Mouse (Mus musculus) spleen, adult 2 months (tissue): Measurements from ENCODE around the gene Zfand2a. TPM values are rescaled to one million over a fixed set of nuclear protein-coding genes. Genes with fewer than 3 reads are reported as not detected.

Experiments used
- DNase-seq, 2 experiments: peaks; one replicate each; pipeline versions ENCODE4 v3.0.0 to v3.0.0-alpha.2; 2012 to 2021; ENCODE audit warnings: low spot score in 2 of 2, low read depth in 1 of 2
- H3K27ac ChIP-seq: fragments of 200-500 bp; 2 replicates; pipeline ENCODE4 v1.5.1; 2012; ENCODE audit warnings: low read length, inconsistent platforms; ENCODE audit not compliant: insufficient read depth
- H3K27me3 ChIP-seq: fragments of 200-500 bp; 2 replicates; pipeline ENCODE4 v1.6.1; 2012; ENCODE audit warnings: mild to moderate bottlenecking, moderate library complexity, low read length, inconsistent platforms; ENCODE audit not compliant: control insufficient read depth, insufficient read depth
- H3K36me3 ChIP-seq: fragments of 200-500 bp; 2 replicates; pipeline ENCODE4 v1.6.1; 2012; ENCODE audit warnings: mild to moderate bottlenecking, low read length, inconsistent platforms; ENCODE audit not compliant: control insufficient read depth, insufficient read depth
- H3K4me1 ChIP-seq: fragments of 200-500 bp; 2 replicates; pipeline ENCODE4 v1.6.1; 2011; ENCODE audit warnings: inconsistent platforms; ENCODE audit not compliant: control insufficient read depth, insufficient read depth, insufficient read length
- H3K4me3 ChIP-seq: fragments of 200-500 bp; 2 replicates; pipeline ENCODE4 v1.5.1; 2011; ENCODE audit warnings: mild to moderate bottlenecking, inconsistent platforms; ENCODE audit not compliant: insufficient read depth, insufficient read length; ENCODE audit errors: extremely low read depth
- CTCF ChIP-seq: fragments of 200-500 bp; IDR thresholded peaks from 2 replicates; pipeline ENCODE4 v1.5.1; 2011; ENCODE audit warnings: mild to moderate bottlenecking, inconsistent platforms; ENCODE audit not compliant: insufficient read depth, insufficient read length, insufficient replicate concordance; ENCODE audit errors: extremely low read depth
- POLR2A ChIP-seq: fragments of 200-500 bp; IDR thresholded peaks from 2 replicates; pipeline ENCODE4 v1.6.1; 2011; ENCODE audit warnings: low read depth, low read length, inconsistent platforms
- WGBS: fragments of 180-500 bp; shearing (Covaris S2); methylation state at CpG from one replicate; pipeline ENCODE4 v1.1.7; 2018; 5-methylcytosine and 5-hydroxymethylcytosine counted together
- polyA plus RNA-seq: library from polyadenylated mRNA; depleted of rRNA; stranded (reverse); fragments of >200 nt; gene quantifications from 2 replicates; pipeline ENCODE4 v1.2.3, GENCODE M21; 2012

Gene Zfand2a
- polyA plus RNA-seq, 1 experiment = 7.5 TPM

- H3K27ac ChIP-seq = no peak overlapping the region
- no peak overlapping the region for H3K4me3 ChIP-seq
- H3K36me3 ChIP-seq = no peaks in the 10 kb centered on the region
- H3K27me3 ChIP-seq = no peaks in the 10 kb centered on the region
- DNase-seq = no peak
- H3K4me1 ChIP-seq = no peaks in the 10 kb centered on the region
- WGBS = 96% methylated on average over 12 of the region's 12 CpGs
- TF ChIP-seq POLR2A (no peak), CTCF (no peak)
Measured at GRCm38 (mm10) chr5:139442428-139442827, 41.9 kb downstream of the Zfand2a start.

- no peaks in the 10 kb centered on the region for H3K36me3 ChIP-seq
- TF ChIP-seq CTCF = no peak
- TF ChIP-seq POLR2A = no peak
- no peaks in the 10 kb centered on the region for H3K27me3 ChIP-seq
- H3K4me3 ChIP-seq = no peak overlapping the region
- H3K27ac ChIP-seq = no peak overlapping the region
- DNase-seq = no peak
- 90% methylated on average over 2 of the region's 2 CpGs for WGBS
- H3K4me1 ChIP-seq = no peaks in the 10 kb centered on the region
Measured at GRCm38 (mm10) chr5:139441726-139442018, 42.7 kb downstream of the Zfand2a start.

GRCm38 (mm10) chr5:139440926-139441725 is 43.2 kb downstream of the Zfand2a start:
- WGBS = 95% methylated on average over 11 of the region's 11 CpGs
- Histone ChIP-seq H3K27me3 (no peaks in the 10 kb centered on the region), H3K36me3 (no peaks in the 10 kb centered on the region), H3K4me3 (no peak overlapping the region), H3K4me1 (no peaks in the 10 kb centered on the region), H3K27ac (no peak overlapping the region)
- DNase-seq = no peak
- TF ChIP-seq POLR2A (no peak), CTCF (no peak)

- DNase-seq = no peak
- TF ChIP-seq CTCF (no peak), POLR2A (no peak)
- Histone ChIP-seq H3K4me1 (no peaks in the 10 kb centered on the region), H3K27ac (no peak overlapping the region), H3K4me3 (no peak overlapping the region), H3K27me3 (no peaks in the 10 kb centered on the region), H3K36me3 (no peaks in the 10 kb centered on the region)
- WGBS = 94% methylated on average over 5 of the region's 5 CpGs
Measured at GRCm38 (mm10) chr5:139440451-139440850, 43.9 kb downstream of the Zfand2a start.

- 89% methylated on average over 12 of the region's 12 CpGs for WGBS
- TF ChIP-seq POLR2A (no peak), CTCF (no peak)
- no peak for DNase-seq
- Histone ChIP-seq H3K4me3 (no peak overlapping the region), H3K4me1 (no peaks in the 10 kb centered on the region), H3K27me3 (no peaks in the 10 kb centered on the region), H3K27ac (no peak overlapping the region), H3K36me3 (no peaks in the 10 kb centered on the region)
Measured at GRCm38 (mm10) chr5:139438440-139438839, 45.9 kb downstream of the Zfand2a start.

GRCm38 (mm10) chr5:139437769-139438168 is 46.6 kb downstream of the Zfand2a start:
- Histone ChIP-seq H3K4me1 (no peaks in the 10 kb centered on the region), H3K27ac (no peak overlapping the region), H3K36me3 (no peaks in the 10 kb centered on the region), H3K4me3 (no peak overlapping the region), H3K27me3 (no peaks in the 10 kb centered on the region)
- 88% methylated on average over 4 of the region's 4 CpGs for WGBS
- DNase-seq = no peak
- TF ChIP-seq CTCF = no peak
- TF ChIP-seq POLR2A = no peak

- Histone ChIP-seq H3K36me3 (no peaks in the 10 kb centered on the region), H3K4me1 (no peaks in the 10 kb centered on the region), H3K27me3 (no peaks in the 10 kb centered on the region), H3K27ac (no peak overlapping the region), H3K4me3 (no peak overlapping the region)
- TF ChIP-seq CTCF (no peak), POLR2A (no peak)
- no peak for DNase-seq
- WGBS = 83% methylated on average over 8 of the region's 8 CpGs
Measured at GRCm38 (mm10) chr5:139434940-139435339, 49.4 kb downstream of the Zfand2a start.
